Mouse (Mus musculus) forebrain, embryonic 16.5 days (tissue): ENCODE measurements around the gene Rbm8a. TPM values are rescaled to one million over a fixed set of nuclear protein-coding genes. Genes with fewer than 3 reads are reported as not detected.
"Not testable (repeated sequence)": the region's sequence is repeated elsewhere in the genome, so short reads cannot be mapped to it uniquely, and the experiment has no call there.

Experiments
- ATAC-seq: fragments of 200-750 bp; cut with Nextera tagmentation; 2 replicates; pipeline ENCODE4 v1.8.0; 2017; ENCODE audit warnings: mild to moderate bottlenecking, moderate library complexity
- H3K27ac ChIP-seq: fragments of 300-500 bp; sonication (generic); 2 replicates; pipeline ENCODE4 v1.5.1; 2014; ENCODE audit warnings: low read length, control low read depth
- H3K27me3 ChIP-seq: fragments of 300-500 bp; sonication (generic); replicated peaks from 2 replicates; pipeline ENCODE4 v1.6.1; 2014; ENCODE audit warnings: low read length; ENCODE audit not compliant: control insufficient read depth, insufficient read depth
- H3K36me3 ChIP-seq: fragments of 300-500 bp; sonication (generic); 2 replicates; pipeline ENCODE4 v1.6.1; 2014; ENCODE audit not compliant: control insufficient read depth, insufficient read depth
- H3K4me1 ChIP-seq: fragments of 300-500 bp; sonication (generic); replicated peaks from 2 replicates; pipeline ENCODE4 v1.6.1; 2014; ENCODE audit warnings: low read length; ENCODE audit not compliant: control insufficient read depth, insufficient read depth
- H3K4me2 ChIP-seq: fragments of 300-500 bp; sonication (generic); 2 replicates; pipeline ENCODE4 v1.6.1; 2014; ENCODE audit warnings: mild to moderate bottlenecking, low read length, control low read depth
- H3K4me3 ChIP-seq: fragments of 300-500 bp; sonication (generic); replicated peaks from 2 replicates; pipeline ENCODE4 v1.5.1; 2014; ENCODE audit warnings: mild to moderate bottlenecking, low read length, control low read depth
- H3K9ac ChIP-seq: fragments of 300-500 bp; sonication (generic); replicated peaks from 2 replicates; pipeline ENCODE4 v1.6.1; 2014; ENCODE audit warnings: low read depth, low read length, control low read depth
- H3K9me3 ChIP-seq: fragments of 300-500 bp; sonication (generic); 2 replicates; pipeline ENCODE4 v1.6.1; 2016; ENCODE audit warnings: low read length; ENCODE audit not compliant: control insufficient read depth
- WGBS: fragments of 180-500 bp; shearing (Covaris S2); extraction: QIAGEN DNeasy Blood & Tissue Kit; methylation state at CpG from one replicate; pipeline ENCODE4 v1.1.7; 2014; 5-methylcytosine and 5-hydroxymethylcytosine counted together
- polyA plus RNA-seq: library from polyadenylated mRNA; unstranded; fragments of >200 nt; fragmentation: Nextera tagmentation; extraction: Ambion mirVana; gene quantifications from 2 replicates; pipeline ENCODE4 v1.2.1, GENCODE M21; 2015

Gene Rbm8a
- polyA plus RNA-seq, 1 experiment from 2014 or later = 132 TPM

- Histone ChIP-seq H3K9ac (peak overlapping the region; percentile 43), H3K4me2 (peak overlapping the region; percentile 59), H3K27me3 (no peaks in the 10 kb centered on the region), H3K36me3 (no peaks in the 10 kb centered on the region), H3K4me1 (peaks cover 12% of the 10 kb centered on the region), H3K9me3 (no peaks in the 10 kb centered on the region), H3K27ac (peak overlapping the region; percentile 8), H3K4me3 (peak overlapping the region; percentile 39)
- ATAC-seq = peak; percentile 86
- 4% methylated on average over 15 of the region's 18 CpGs for WGBS
These were observed 33.9 kb downstream of the Rbm8a start for GRCm38 (mm10) chr3:96663432-96664239.

GRCm38 (mm10) chr3:96665732-96666363, 36.1 kb downstream of the Rbm8a start:
- ATAC-seq = not testable (repeated sequence)
- 88% methylated on average over 7 of the region's 7 CpGs for WGBS

GRCm38 (mm10) chr3:96666916-96667315, 37.2 kb downstream of the Rbm8a start:
- no peak for ATAC-seq
- H3K4me1 ChIP-seq = peaks cover 21% of the 10 kb centered on the region
- H3K9me3 ChIP-seq = no peaks in the 10 kb centered on the region
- H3K4me2 ChIP-seq = no peak overlapping the region
- 0 out of 2 replicates have a peak, but pooled peaks cover 3% of the 10 kb centered on the region for H3K27me3 ChIP-seq
- no peak overlapping the region for H3K27ac ChIP-seq
- H3K4me3 ChIP-seq = no peak overlapping the region
- 95% methylated on average over 5 of the region's 5 CpGs for WGBS
- H3K36me3 ChIP-seq = no peaks in the 10 kb centered on the region
- H3K9ac ChIP-seq = no peak overlapping the region

More at GRCm38 (mm10) chr3:96665732-96666363, 36.1 kb downstream of the Rbm8a start:
- H3K4me1 ChIP-seq = peaks cover 21% of the 10 kb centered on the region
- H3K4me3 ChIP-seq, H3K4me2 ChIP-seq, H3K27me3 ChIP-seq, H3K36me3 ChIP-seq, H3K9ac ChIP-seq, H3K27ac ChIP-seq, H3K9me3 ChIP-seq: not testable (repeated sequence)

GRCm38 (mm10) chr3:96667316-96667715, 37.6 kb downstream of the Rbm8a start:
- H3K9me3 ChIP-seq = no peaks in the 10 kb centered on the region
- no peak for ATAC-seq
- H3K9ac ChIP-seq = no peak overlapping the region
- WGBS = 50% methylated on average over 1 of the region's 1 CpGs
- no peak overlapping the region for H3K27ac ChIP-seq
- H3K36me3 ChIP-seq = no peaks in the 10 kb centered on the region
- H3K4me3 ChIP-seq = no peak overlapping the region
- no peak overlapping the region for H3K4me2 ChIP-seq
- peaks cover 21% of the 10 kb centered on the region for H3K4me1 ChIP-seq
- H3K27me3 ChIP-seq = 0 out of 2 replicates have a peak, but pooled peaks cover 3% of the 10 kb centered on the region

GRCm38 (mm10) chr3:96668424-96669067, 38.8 kb downstream of the Rbm8a start:
- no peaks in the 10 kb centered on the region for H3K9me3 ChIP-seq
- no peak overlapping the region for H3K4me3 ChIP-seq
- no peak overlapping the region for H3K27ac ChIP-seq
- no peak overlapping the region for H3K4me2 ChIP-seq
- WGBS = 93% methylated on average over 5 of the region's 5 CpGs
- no peak overlapping the region for H3K9ac ChIP-seq
- no peak for ATAC-seq
- H3K36me3 ChIP-seq = no peaks in the 10 kb centered on the region
- peaks cover 12% of the 10 kb centered on the region for H3K4me1 ChIP-seq
- H3K27me3 ChIP-seq = 0 out of 2 replicates have a peak, but pooled peaks cover 3% of the 10 kb centered on the region

- peaks cover 9% of the 10 kb centered on the region for H3K4me1 ChIP-seq
- 0 out of 2 replicates have a peak, but pooled peaks cover 3% of the 10 kb centered on the region for H3K27me3 ChIP-seq
- ATAC-seq = peak; percentile 94
- no peak within 1 kb of the TSS for H3K27ac ChIP-seq
- peak within 1 kb of the TSS; percentile 56 for H3K9ac ChIP-seq
- H3K4me3 ChIP-seq = peak within 1 kb of the TSS; percentile 56
- 5% methylated on average over 35 of the region's 35 CpGs for WGBS
- H3K9me3 ChIP-seq = no peaks in the 10 kb centered on the region
- H3K36me3 ChIP-seq = no peaks in the 10 kb centered on the region
- peak within 1 kb of the TSS; percentile 83 for H3K4me2 ChIP-seq
These were observed 40.2 kb downstream of the Rbm8a start, which contains the start of gene Ankrd35 for GRCm38 (mm10) chr3:96669727-96670468. Gene Ankrd35 (plus strand): TSS chr3:96670131.

- H3K9ac ChIP-seq = no peak overlapping the region
- no peak overlapping the region for H3K27ac ChIP-seq
- no peak overlapping the region for H3K4me3 ChIP-seq
- H3K27me3 ChIP-seq = 0 out of 2 replicates have a peak, but pooled peaks cover 3% of the 10 kb centered on the region
- no peaks in the 10 kb centered on the region for H3K9me3 ChIP-seq
- 94% methylated on average over 5 of the region's 5 CpGs for WGBS
- H3K4me1 ChIP-seq = peaks cover 9% of the 10 kb centered on the region
- ATAC-seq = no peak
- H3K36me3 ChIP-seq = no peaks in the 10 kb centered on the region
- H3K4me2 ChIP-seq = no peak overlapping the region
These were observed 41.8 kb downstream of the Rbm8a start for GRCm38 (mm10) chr3:96671519-96671918.

GRCm38 (mm10) chr3:96673514-96673913, 43.8 kb downstream of the Rbm8a start:
- ATAC-seq = no peak
- Histone ChIP-seq H3K4me2 (no peak overlapping the region), H3K27me3 (0 out of 2 replicates have a peak, but pooled peaks cover 3% of the 10 kb centered on the region), H3K4me1 (peaks cover 9% of the 10 kb centered on the region), H3K9ac (no peak overlapping the region), H3K36me3 (no peaks in the 10 kb centered on the region), H3K9me3 (no peaks in the 10 kb centered on the region), H3K4me3 (no peak overlapping the region), H3K27ac (no peak overlapping the region)
- 66% methylated on average over 4 of the region's 4 CpGs for WGBS
